Mouse (Mus musculus) MEL (cell line): ENCODE data around the gene Ctsf. TPM values are rescaled to one million over a fixed set of nuclear protein-coding genes. Genes with fewer than 3 reads are reported as not detected.

ENCODE experiments used
- DNase-seq: peaks from one replicate; pipeline ENCODE4 v3.0.0; 2011; ENCODE audit warnings: low read depth, low spot score
- H3K27ac ChIP-seq: 2 replicates; pipeline ENCODE4 v1.5.1; 2012; ENCODE audit warnings: low read depth, mild to moderate bottlenecking, control low read depth, low read length, moderate library complexity; ENCODE audit not compliant: control insufficient read depth
- H3K27me3 ChIP-seq, 2 experiments: fragments of 150-350 bp in 1 of 2; sonication (generic) in 1 of 2; 2 replicates each; pipeline ENCODE4 v1.6.1; 2012; ENCODE audit warnings: low read length in 2 of 2, mild to moderate bottlenecking in 2 of 2, improper control_type of control experiment in 1 of 2, moderate library complexity in 1 of 2; ENCODE audit not compliant: insufficient read depth in 2 of 2, control insufficient read depth in 1 of 2
- H3K36me3 ChIP-seq, 2 experiments: 2 replicates each; pipeline ENCODE4 v1.6.1; 2012 to 2014; ENCODE audit warnings: low read length in 2 of 2, improper control_type of control experiment in 1 of 2, inconsistent platforms in 1 of 2, mild to moderate bottlenecking in 1 of 2; ENCODE audit not compliant: insufficient read depth in 2 of 2, control insufficient read depth in 1 of 2
- H3K4me1 ChIP-seq, 2 experiments: fragments of 150-350 bp in 1 of 2; sonication (generic) in 1 of 2; 2 replicates each; pipeline ENCODE4 v1.6.1; 2012; ENCODE audit warnings: low read length in 2 of 2, improper control_type of control experiment in 1 of 2, mild to moderate bottlenecking in 1 of 2; ENCODE audit not compliant: insufficient read depth in 2 of 2, control insufficient read depth in 1 of 2
- H3K4me3 ChIP-seq, 2 experiments: fragments of 150-350 bp in 1 of 2; sonication (generic) in 1 of 2; 2 replicates each; pipeline ENCODE4 v1.5.1; 2012; ENCODE audit warnings: low read depth in 2 of 2, low read length in 2 of 2, mild to moderate bottlenecking in 2 of 2, moderate library complexity in 2 of 2, control low read depth in 1 of 2, improper control_type of control experiment in 1 of 2; ENCODE audit not compliant: control insufficient read depth in 1 of 2, insufficient read depth in 1 of 2
- H3K79me2 ChIP-seq: 2 replicates; pipeline ENCODE4 v1.6.1; 2012; ENCODE audit warnings: mild to moderate bottlenecking, low read length, moderate library complexity; ENCODE audit not compliant: control insufficient read depth, poor library complexity, insufficient read depth
- H3K9ac ChIP-seq: 2 replicates; pipeline ENCODE4 v1.6.1; 2012; ENCODE audit warnings: low read depth, mild to moderate bottlenecking, control low read depth, low read length, moderate library complexity; ENCODE audit not compliant: control insufficient read depth, poor library complexity, severe bottlenecking
- H3K9me3 ChIP-seq: fragments of 150-350 bp; sonication (generic); replicated peaks from 2 replicates; pipeline ENCODE4 v1.6.1; 2012; ENCODE audit warnings: mild to moderate bottlenecking, low read length, improper control_type of control experiment, moderate library complexity; ENCODE audit not compliant: insufficient read depth
- BHLHE40 ChIP-seq: IDR thresholded peaks from 2 replicates; pipeline ENCODE4 v1.6.1; 2012; ENCODE audit warnings: low read depth, mild to moderate bottlenecking, inconsistent platforms, low read length, improper control_type of control experiment, borderline replicate concordance
- CTCF ChIP-seq, 3 experiments: IDR thresholded peaks in 2 of 3; conservative IDR thresholded peaks in 1 of 3; 2 replicates each; pipeline ENCODE4 v1.5.1; 2011 to 2012; ENCODE audit warnings: low read length in 3 of 3, low read depth in 2 of 3, mild to moderate bottlenecking in 2 of 3, improper control_type of control experiment in 1 of 3, inconsistent platforms in 1 of 3, mixed read lengths in 1 of 3, moderate library complexity in 1 of 3; ENCODE audit not compliant: control insufficient read depth in 1 of 3, insufficient read depth in 1 of 3, poor library complexity in 1 of 3, severe bottlenecking in 1 of 3
- ELF1 ChIP-seq: IDR thresholded peaks from 2 replicates; pipeline ENCODE4 v1.6.1; 2014; ENCODE audit warnings: low read depth, mild to moderate bottlenecking, inconsistent platforms, low read length, improper control_type of control experiment, moderate library complexity
- EP300 ChIP-seq, 2 experiments: IDR thresholded peaks; 2 replicates each; pipeline ENCODE4 v1.6.1; 2011; ENCODE audit warnings: improper control_type of control experiment in 2 of 2, low read length in 2 of 2, low read depth in 1 of 2, mild to moderate bottlenecking in 1 of 2
- GABPA ChIP-seq: IDR thresholded peaks from 2 replicates; pipeline ENCODE4 v1.6.1; 2012; ENCODE audit warnings: low read depth, mild to moderate bottlenecking, inconsistent platforms, low read length, improper control_type of control experiment, moderate library complexity
- GATA1 ChIP-seq: IDR thresholded peaks from 2 replicates; pipeline ENCODE4 v1.6.1; 2011; ENCODE audit warnings: low read depth, low read length, improper control_type of control experiment
- MAFK ChIP-seq: IDR thresholded peaks from 2 replicates; pipeline ENCODE4 v1.6.1; 2011; ENCODE audit warnings: low read depth, mild to moderate bottlenecking, low read length, improper control_type of control experiment, borderline replicate concordance
- MAX ChIP-seq: IDR thresholded peaks from 2 replicates; pipeline ENCODE4 v1.6.1; 2011; ENCODE audit warnings: low read length, improper control_type of control experiment
- POLR2A ChIP-seq, 2 experiments: IDR thresholded peaks; 2 replicates each; pipeline ENCODE4 v1.6.1; 2011 to 2012; ENCODE audit warnings: low read length in 2 of 2, mild to moderate bottlenecking in 2 of 2, control low read depth in 1 of 2, improper control_type of control experiment in 1 of 2, low read depth in 1 of 2, moderate library complexity in 1 of 2; ENCODE audit not compliant: control insufficient read depth in 1 of 2, insufficient read depth in 1 of 2, poor library complexity in 1 of 2
- RAD21 ChIP-seq: IDR thresholded peaks from 2 replicates; pipeline ENCODE4 v1.6.1; 2011; ENCODE audit warnings: mild to moderate bottlenecking, low read depth, low read length, improper control_type of control experiment
- SMC3 ChIP-seq: IDR thresholded peaks from 2 replicates; pipeline ENCODE4 v1.6.1; 2011; ENCODE audit warnings: low read depth, low read length, improper control_type of control experiment
- ZC3H11A ChIP-seq: IDR thresholded peaks from 2 replicates; pipeline ENCODE4 v1.6.1; 2012; ENCODE audit warnings: low read depth, mild to moderate bottlenecking, inconsistent platforms, low read length, improper control_type of control experiment
- ZNF384 ChIP-seq: IDR thresholded peaks from 2 replicates; pipeline ENCODE4 v1.6.1; 2012; ENCODE audit warnings: low read depth, mild to moderate bottlenecking, inconsistent platforms, low read length, improper control_type of control experiment
- polyA plus RNA-seq, 2 experiments: library from polyadenylated mRNA; stranded (reverse) in 1 of 2; unstranded in 1 of 2; fragments of >175 nt in 1 of 2; fragments of >200 nt in 1 of 2; gene quantifications; 2 replicates each; pipeline versions ENCODE4 v1.2.1 to v1.2.4; 2012; ENCODE audit warnings: low replicate concordance in 2 of 2, low read depth in 1 of 2; ENCODE audit not compliant: insufficient read length in 2 of 2, insufficient read depth in 1 of 2, missing spikeins in 1 of 2
- total RNA-seq: library from RNA; depleted of rRNA; stranded (reverse); fragments of 300-350 nt; gene quantifications from 2 replicates; pipeline ENCODE4 v1.2.3, GENCODE M21; 2012; rRNA removed

The Ctsf gene
- total and polyA plus RNA-seq, 3 experiments: not detected

GRCm38 (mm10) chr19:4908107-4908506 is 53.2 kb downstream of the Ctsf start:
- Histone ChIP-seq H3K9me3 (no peaks in the 10 kb centered on the region), H3K27ac (no peak overlapping the region), H3K4me1 (no peaks in the 10 kb centered on the region), H3K36me3 (no peaks in the 10 kb centered on the region), H3K4me3 (no peak overlapping the region), H3K79me2 (no peaks in the 10 kb centered on the region), H3K9ac (no peak overlapping the region), H3K27me3 (no peaks in the 10 kb centered on the region)
- peak; percentile 62 for TF ChIP-seq RAD21
- TF ChIP-seq ZC3H11A: peak; percentile 38; the same call in 1 of the 2 replicates
- TF ChIP-seq CTCF (IDR thresholded peaks at IDR 0.05 in 2 of 3, conservative IDR thresholded peaks at IDR 0.05 in 1 of 3; ENCODE audit: control insufficient read depth in 1 of 3, insufficient read depth in 1 of 3, low read depth in 2 of 3, low read length in 3 of 3, poor library complexity in 1 of 3, severe bottlenecking in 1 of 3): peak; percentile 71 to 90 (median 82)
- no peak for TF ChIP-seq GABPA
- TF ChIP-seq SMC3: peak; percentile 85
- DNase-seq: peak; percentile 68

- Histone ChIP-seq H3K4me3 (no peak overlapping the region), H3K27me3 (no peaks in the 10 kb centered on the region), H3K27ac (no peak overlapping the region), H3K9ac (no peak overlapping the region), H3K9me3 (no peaks in the 10 kb centered on the region), H3K79me2 (no peaks in the 10 kb centered on the region), H3K4me1 (no peaks in the 10 kb centered on the region), H3K36me3 (no peaks in the 10 kb centered on the region)
- DNase-seq: no peak
- TF ChIP-seq GATA1 (no peak), EP300 (IDR thresholded peaks at IDR 0.05; ENCODE audit: low read depth in 1 of 2, low read length in 2 of 2) (no peak), POLR2A (IDR thresholded peaks at IDR 0.05; ENCODE audit: control insufficient read depth in 1 of 2, insufficient read depth in 1 of 2, low read depth in 1 of 2, low read length in 2 of 2, poor library complexity in 1 of 2) (no peak), BHLHE40 (no peak), MAX (no peak), ZNF384 (no peak), MAFK (no peak), ELF1 (no peak)
Measured at GRCm38 (mm10) chr19:4909376-4909775, 54.4 kb downstream of the Ctsf start.

Other genes starting within 250 kb of the Ctsf start
- gene Lrfn4, start 239.5 kb upstream of the Ctsf start, total RNA-seq: 11.5 and 14.0 TPM in 2 replicates
- gene Lrfn4, start 239.5 kb upstream of the Ctsf start, polyA plus RNA-seq: 10 to 100 TPM in 1 of 2 experiments, not detected in 1; 17.5 TPM
- gene Rce1, start 229.5 kb upstream of the Ctsf start, total RNA-seq: 37.1 and 43.1 TPM in 2 replicates
- gene Rce1, start 229.5 kb upstream of the Ctsf start, polyA plus RNA-seq: 10 to 100 TPM in 1 of 2 experiments, not detected in 1; 67.8 TPM
- 0.39 and 2.1 TPM in 2 replicates for gene Gm960, start 156.5 kb upstream of the Ctsf start, total RNA-seq
- gene Gm960, start 156.5 kb upstream of the Ctsf start, polyA plus RNA-seq: 1 to 10 TPM in 1 of 2 experiments, not detected in 1; 2.3 TPM
- 0.20 and 0.31 TPM in 2 replicates for gene Sptbn2, start 144.0 kb upstream of the Ctsf start, total RNA-seq
- gene Sptbn2, start 144.0 kb upstream of the Ctsf start, polyA plus RNA-seq: under 1 TPM in 1 of 2 experiments, not detected in 1; 0.79 TPM
- 7.0 and 7.4 TPM in 2 replicates for gene Rbm4b, start 98.6 kb upstream of the Ctsf start, total RNA-seq
- gene Rbm4b, start 98.6 kb upstream of the Ctsf start, polyA plus RNA-seq: 10 to 100 TPM in 1 of 2 experiments, not detected in 1; 11.1 TPM
- 51.6 and 57.1 TPM in 2 replicates for gene Rbm4, start 61.2 kb upstream of the Ctsf start, total RNA-seq
- 10 to 100 TPM in 1 of 2 experiments, not detected in 1; 31.4 TPM for gene Rbm4, start 61.2 kb upstream of the Ctsf start, polyA plus RNA-seq
- gene Gm21992, start 43.5 kb upstream of the Ctsf start, total RNA-seq: 10.6 and 10.8 TPM in 2 replicates
- 10 to 100 TPM in 1 of 2 experiments, not detected in 1; 21.9 TPM for gene Gm21992, start 43.5 kb upstream of the Ctsf start, polyA plus RNA-seq
- 44.7 and 49.0 TPM in 2 replicates for gene Rbm14, start 43.5 kb upstream of the Ctsf start, total RNA-seq
- 10 to 100 TPM in 1 of 2 experiments, not detected in 1; 82.3 TPM for gene Rbm14, start 43.5 kb upstream of the Ctsf start, polyA plus RNA-seq
- 43.3 and 48.3 TPM in 2 replicates for gene Ccs, start 15.8 kb upstream of the Ctsf start, total RNA-seq
- gene Ccs, start 15.8 kb upstream of the Ctsf start, polyA plus RNA-seq: 10 to 100 TPM in 1 of 2 experiments, not detected in 1; 56.6 TPM
- gene Ccdc87, start 15.8 kb upstream of the Ctsf start, total RNA-seq: 0.04 TPM in 1 of 2 replicates, not detected in the other
- under 1 TPM in 1 of 2 experiments, not detected in 1; 0.06 TPM for gene Ccdc87, start 15.8 kb upstream of the Ctsf start, polyA plus RNA-seq
- 1.0 and 1.3 TPM in 2 replicates for gene Actn3, start 22.8 kb downstream of the Ctsf start, total RNA-seq
- gene Actn3, start 22.8 kb downstream of the Ctsf start, polyA plus RNA-seq: under 1 TPM in 1 of 2 experiments, not detected in 1; 0.65 TPM
- 12.9 and 15.8 TPM in 2 replicates for gene Zdhhc24, start 23.5 kb downstream of the Ctsf start, total RNA-seq
- 10 to 100 TPM in 1 of 2 experiments, not detected in 1; 21.1 TPM for gene Zdhhc24, start 23.5 kb downstream of the Ctsf start, polyA plus RNA-seq
- 1.2 and 1.4 TPM in 2 replicates for gene Bbs1, start 51.5 kb downstream of the Ctsf start, total RNA-seq
- gene Bbs1, start 51.5 kb downstream of the Ctsf start, polyA plus RNA-seq: 1 to 10 TPM in 1 of 2 experiments, not detected in 1; 1.9 TPM
- 58.7 and 59.4 TPM in 2 replicates for gene Dpp3, start 73.2 kb downstream of the Ctsf start, total RNA-seq
- 10 to 100 TPM in 1 of 2 experiments, not detected in 1; 82.7 TPM for gene Dpp3, start 73.2 kb downstream of the Ctsf start, polyA plus RNA-seq
- gene Peli3, start 88.0 kb downstream of the Ctsf start, total RNA-seq: 0.08 TPM in 1 of 2 replicates, not detected in the other
- gene Peli3, start 88.0 kb downstream of the Ctsf start, polyA plus RNA-seq: under 1 TPM in 1 of 2 experiments, not detected in 1; 0.33 TPM
- gene Mrpl11, start 107.0 kb downstream of the Ctsf start, total RNA-seq: 98.5 and 108 TPM in 2 replicates
- gene Mrpl11, start 107.0 kb downstream of the Ctsf start, polyA plus RNA-seq: 100 to 1,000 TPM; 124 to 317 TPM
- gene Npas4, start 135.2 kb downstream of the Ctsf start, total RNA-seq: not detected in 2 replicates
- not detected for gene Npas4, start 135.2 kb downstream of the Ctsf start, polyA plus RNA-seq
- gene Slc29a2, start 168.7 kb downstream of the Ctsf start, total RNA-seq: 2.1 and 3.2 TPM in 2 replicates
- 10 to 100 TPM in 1 of 2 experiments, not detected in 1; 10.9 TPM for gene Slc29a2, start 168.7 kb downstream of the Ctsf start, polyA plus RNA-seq
- 6.9 and 7.8 TPM in 2 replicates for gene B4gat1, start 183.7 kb downstream of the Ctsf start, total RNA-seq
- 1 to 10 TPM in 1 of 2 experiments, not detected in 1; 9.6 TPM for gene B4gat1, start 183.7 kb downstream of the Ctsf start, polyA plus RNA-seq
- gene AC124502.3, start 183.8 kb downstream of the Ctsf start, total RNA-seq: 1.1 and 2.1 TPM in 2 replicates
- under 1 TPM in 1 of 2 experiments, not detected in 1; 0.75 TPM for gene AC124502.3, start 183.8 kb downstream of the Ctsf start, polyA plus RNA-seq
- 22.3 and 29.6 TPM in 2 replicates for gene Brms1, start 186.2 kb downstream of the Ctsf start, total RNA-seq
- gene Brms1, start 186.2 kb downstream of the Ctsf start, polyA plus RNA-seq: 10 to 100 TPM in 1 of 2 experiments, not detected in 1; 78.6 TPM
- gene Rin1, start 195.4 kb downstream of the Ctsf start, total RNA-seq: 0.33 and 0.42 TPM in 2 replicates
- 1 to 10 TPM in 1 of 2 experiments, not detected in 1; 1.3 TPM for gene Rin1, start 195.4 kb downstream of the Ctsf start, polyA plus RNA-seq
- gene Cd248, start 212.9 kb downstream of the Ctsf start, total RNA-seq: 0.23 and 0.27 TPM in 2 replicates
- under 1 TPM in 1 of 2 experiments, not detected in 1; 0.86 TPM for gene Cd248, start 212.9 kb downstream of the Ctsf start, polyA plus RNA-seq
- 0.29 TPM in 1 of 2 replicates, not detected in the other for gene Tmem151a, start 230.4 kb downstream of the Ctsf start, total RNA-seq
- under 1 TPM in 1 of 2 experiments, not detected in 1; 0.63 TPM for gene Tmem151a, start 230.4 kb downstream of the Ctsf start, polyA plus RNA-seq
- 57.5 and 64.3 TPM in 2 replicates for gene Yif1a, start 233.4 kb downstream of the Ctsf start, total RNA-seq
- gene Yif1a, start 233.4 kb downstream of the Ctsf start, polyA plus RNA-seq: 10 to 100 TPM in 1 of 2 experiments, not detected in 1; 54.0 TPM
- 0.65 and 1.0 TPM in 2 replicates for gene Cnih2, start 243.4 kb downstream of the Ctsf start, total RNA-seq
- gene Cnih2, start 243.4 kb downstream of the Ctsf start, polyA plus RNA-seq: 1 to 10 TPM in 1 of 2 experiments, not detected in 1; 2.7 TPM